Mouse (Mus musculus) intestine, embryonic 15.5 days (tissue): ENCODE results near the gene Cabp4. TPM values are rescaled to one million over a fixed set of nuclear protein-coding genes. Genes with fewer than 3 reads are reported as not detected.
A peak's percentile ranks its signal among the peaks of the same experiment; 100 is the strongest.

Source experiments
- ATAC-seq: fragments of 200-750 bp; cut with Nextera tagmentation; 2 replicates; pipeline ENCODE4 v1.8.0; 2017; ENCODE audit warnings: moderate TSS enrichment, moderate library complexity
- H3K27ac ChIP-seq: fragments of 300-500 bp; sonication (generic); 2 replicates; pipeline ENCODE4 v1.5.1; 2015; ENCODE audit warnings: mild to moderate bottlenecking, inconsistent platforms
- H3K27me3 ChIP-seq: fragments of 300-500 bp; sonication (generic); replicated peaks from 2 replicates; pipeline ENCODE4 v1.6.1; 2015; ENCODE audit warnings: inconsistent platforms
- H3K36me3 ChIP-seq: fragments of 300-500 bp; sonication (generic); 2 replicates; pipeline ENCODE4 v1.6.1; 2015; ENCODE audit warnings: inconsistent platforms
- H3K4me1 ChIP-seq: fragments of 300-500 bp; sonication (generic); replicated peaks from 2 replicates; pipeline ENCODE4 v1.6.1; 2015; ENCODE audit warnings: inconsistent platforms
- H3K4me2 ChIP-seq: fragments of 300-500 bp; sonication (generic); replicated peaks from 2 replicates; pipeline ENCODE4 v1.6.1; 2015; ENCODE audit warnings: mild to moderate bottlenecking, inconsistent platforms
- H3K4me3 ChIP-seq: fragments of 300-500 bp; sonication (generic); replicated peaks from 2 replicates; pipeline ENCODE4 v1.5.1; 2015; ENCODE audit warnings: inconsistent platforms
- H3K9ac ChIP-seq: fragments of 300-500 bp; sonication (generic); 2 replicates; pipeline ENCODE4 v1.6.1; 2015; ENCODE audit warnings: inconsistent platforms
- H3K9me3 ChIP-seq: fragments of 300-500 bp; sonication (generic); 2 replicates; pipeline ENCODE4 v1.6.1; 2016; ENCODE audit warnings: inconsistent platforms
- WGBS: fragments of 180-500 bp; shearing (Covaris S2); methylation state at CpG from one replicate; pipeline ENCODE4 v1.1.7; 2015; 5-methylcytosine and 5-hydroxymethylcytosine counted together
- polyA plus RNA-seq: library from polyadenylated mRNA; unstranded; fragments of >200 nt; fragmentation: Nextera tagmentation; extraction: Ambion mirVana; gene quantifications from 2 replicates; pipeline ENCODE4 v1.2.1, GENCODE M21; 2015

Gene Cabp4
- polyA plus RNA-seq, 1 experiment from 2014 or later: 0.19 TPM

- Histone ChIP-seq H3K4me1 (peaks cover 23% of the 10 kb centered on the region), H3K36me3 (peaks cover 22% of the 10 kb centered on the region; the same call in 1 of the 2 replicates), H3K9me3 (no peaks in the 10 kb centered on the region), H3K4me2 (peak overlapping the region; percentile 30; the same call in 1 of the 2 replicates), H3K27me3 (no peaks in the 10 kb centered on the region), H3K27ac (peak overlapping the region; percentile 76; the same call in 1 of the 2 replicates), H3K4me3 (no peak overlapping the region), H3K9ac (no peak overlapping the region)
- ATAC-seq: no peak
- WGBS: 78% methylated on average over 10 of the region's 10 CpGs
These were observed 29.3 kb downstream of the Cabp4 start for GRCm38 (mm10) chr19:4114551-4114950.

GRCm38 (mm10) chr19:4113806-4114230 lies 30.0 kb downstream of the Cabp4 start:
- Histone ChIP-seq H3K4me1 (peaks cover 23% of the 10 kb centered on the region), H3K36me3 (peaks cover 22% of the 10 kb centered on the region; the same call in 1 of the 2 replicates), H3K4me2 (peak overlapping the region; percentile 30), H3K9ac (no peak overlapping the region; the same call in 1 of the 2 replicates), H3K27me3 (no peaks in the 10 kb centered on the region), H3K4me3 (no peak overlapping the region), H3K9me3 (no peaks in the 10 kb centered on the region), H3K27ac (peak overlapping the region; percentile 76)
- WGBS: 15% methylated on average over 5 of the region's 5 CpGs
- peak; percentile 83 for ATAC-seq

- Histone ChIP-seq H3K36me3 (peaks cover 22% of the 10 kb centered on the region; the same call in 1 of the 2 replicates), H3K4me1 (peaks cover 23% of the 10 kb centered on the region), H3K27ac (peak overlapping the region; percentile 76), H3K4me3 (no peak overlapping the region), H3K9me3 (no peaks in the 10 kb centered on the region), H3K27me3 (no peaks in the 10 kb centered on the region), H3K9ac (no peak overlapping the region; the same call in 1 of the 2 replicates), H3K4me2 (peak overlapping the region; percentile 30)
- 57% methylated on average over 13 of the region's 13 CpGs for WGBS
- ATAC-seq: peak; percentile 52
These were observed 30.5 kb downstream of the Cabp4 start for GRCm38 (mm10) chr19:4113186-4113805.

- no peaks in the 10 kb centered on the region for H3K27me3 ChIP-seq
- H3K9ac ChIP-seq: no peak overlapping the region
- peaks cover 23% of the 10 kb centered on the region for H3K4me1 ChIP-seq
- H3K4me3 ChIP-seq: no peak overlapping the region
- H3K4me2 ChIP-seq: no peak overlapping the region
- peaks cover 16% of the 10 kb centered on the region; the same call in 1 of the 2 replicates for H3K36me3 ChIP-seq
- ATAC-seq: no peak
- 95% methylated on average over 26 of the region's 26 CpGs for WGBS
- H3K9me3 ChIP-seq: no peaks in the 10 kb centered on the region
- peak overlapping the region; percentile 76; the same call in 1 of the 2 replicates for H3K27ac ChIP-seq
These were observed 31.5 kb downstream of the Cabp4 start for GRCm38 (mm10) chr19:4112063-4112960.

- Histone ChIP-seq H3K4me2 (no peak overlapping the region), H3K9ac (no peak overlapping the region), H3K27ac (no peak overlapping the region), H3K36me3 (0 out of 2 replicates have a peak, but pooled peaks cover 3% of the 10 kb centered on the region), H3K27me3 (no peaks in the 10 kb centered on the region), H3K4me1 (peaks cover 11% of the 10 kb centered on the region), H3K4me3 (no peak overlapping the region), H3K9me3 (no peaks in the 10 kb centered on the region)
- ATAC-seq: no peak
- WGBS: 91% methylated on average over 9 of the region's 9 CpGs
These were observed 35.3 kb downstream of the Cabp4 start for GRCm38 (mm10) chr19:4108535-4108934.

GRCm38 (mm10) chr19:4106654-4107053 lies 37.2 kb downstream of the Cabp4 start:
- no peak overlapping the region for H3K4me3 ChIP-seq
- H3K27me3 ChIP-seq: no peaks in the 10 kb centered on the region; the same call in 1 of the 2 replicates
- H3K4me1 ChIP-seq: no peaks in the 10 kb centered on the region
- no peaks in the 10 kb centered on the region for H3K9me3 ChIP-seq
- H3K4me2 ChIP-seq: no peak overlapping the region
- no peak for ATAC-seq
- no peak overlapping the region for H3K27ac ChIP-seq
- no peak overlapping the region for H3K9ac ChIP-seq
- 90% methylated on average over 14 of the region's 14 CpGs for WGBS
- 0 out of 2 replicates have a peak, but pooled peaks cover 3% of the 10 kb centered on the region for H3K36me3 ChIP-seq

- no peak overlapping the region for H3K27ac ChIP-seq
- H3K9me3 ChIP-seq: no peaks in the 10 kb centered on the region
- no peak overlapping the region for H3K9ac ChIP-seq
- 90% methylated on average over 16 of the region's 16 CpGs for WGBS
- H3K4me3 ChIP-seq: no peak overlapping the region
- H3K4me1 ChIP-seq: peaks cover 17% of the 10 kb centered on the region
- H3K27me3 ChIP-seq: peaks cover 10% of the 10 kb centered on the region
- 0 out of 2 replicates have a peak, but pooled peaks cover 3% of the 10 kb centered on the region for H3K36me3 ChIP-seq
- H3K4me2 ChIP-seq: no peak overlapping the region
- no peak for ATAC-seq
These were observed 39.1 kb downstream of the Cabp4 start for GRCm38 (mm10) chr19:4104675-4105194.

- no peaks in the 10 kb centered on the region for H3K9me3 ChIP-seq
- ATAC-seq: no peak
- H3K4me1 ChIP-seq: peaks cover 26% of the 10 kb centered on the region
- no peak overlapping the region for H3K9ac ChIP-seq
- no peak overlapping the region for H3K4me2 ChIP-seq
- peaks cover 10% of the 10 kb centered on the region for H3K27me3 ChIP-seq
- H3K4me3 ChIP-seq: no peak overlapping the region
- H3K36me3 ChIP-seq: 0 out of 2 replicates have a peak, but pooled peaks cover 3% of the 10 kb centered on the region
- 68% methylated on average over 3 of the region's 3 CpGs for WGBS
- H3K27ac ChIP-seq: no peak overlapping the region
These were observed 40.0 kb downstream of the Cabp4 start for GRCm38 (mm10) chr19:4103792-4104191.

- Histone ChIP-seq H3K27ac (no peak overlapping the region), H3K36me3 (0 out of 2 replicates have a peak, but pooled peaks cover 3% of the 10 kb centered on the region), H3K4me2 (no peak overlapping the region), H3K4me1 (peaks cover 30% of the 10 kb centered on the region), H3K9me3 (no peaks in the 10 kb centered on the region), H3K9ac (no peak overlapping the region), H3K4me3 (no peak overlapping the region), H3K27me3 (peaks cover 10% of the 10 kb centered on the region)
- WGBS: 94% methylated on average over 18 of the region's 18 CpGs
- no peak for ATAC-seq
These were observed 40.5 kb downstream of the Cabp4 start for GRCm38 (mm10) chr19:4103294-4103693.

- H3K27ac ChIP-seq: no peak overlapping the region
- H3K4me1 ChIP-seq: peaks cover 36% of the 10 kb centered on the region
- H3K9ac ChIP-seq: no peak overlapping the region
- peaks cover 10% of the 10 kb centered on the region for H3K27me3 ChIP-seq
- 0 out of 2 replicates have a peak, but pooled peaks cover 3% of the 10 kb centered on the region for H3K36me3 ChIP-seq
- no peak overlapping the region for H3K4me3 ChIP-seq
- 91% methylated on average over 12 of the region's 12 CpGs for WGBS
- ATAC-seq: no peak
- H3K9me3 ChIP-seq: no peaks in the 10 kb centered on the region
- H3K4me2 ChIP-seq: no peak overlapping the region
These were observed 41.2 kb downstream of the Cabp4 start for GRCm38 (mm10) chr19:4102626-4103025.

GRCm38 (mm10) chr19:4102049-4102448 lies 41.8 kb downstream of the Cabp4 start:
- H3K36me3 ChIP-seq: 0 out of 2 replicates have a peak, but pooled peaks cover 3% of the 10 kb centered on the region
- no peaks in the 10 kb centered on the region for H3K9me3 ChIP-seq
- ATAC-seq: no peak
- peaks cover 38% of the 10 kb centered on the region for H3K4me1 ChIP-seq
- H3K4me3 ChIP-seq: no peak overlapping the region
- H3K9ac ChIP-seq: no peak overlapping the region
- H3K27me3 ChIP-seq: peaks cover 10% of the 10 kb centered on the region
- no peak overlapping the region for H3K4me2 ChIP-seq
- WGBS: 74% methylated on average over 2 of the region's 2 CpGs
- no peak overlapping the region for H3K27ac ChIP-seq

GRCm38 (mm10) chr19:4101466-4101865 lies 42.4 kb downstream of the Cabp4 start:
- H3K27me3 ChIP-seq: peaks cover 10% of the 10 kb centered on the region
- no peak for ATAC-seq
- WGBS: 76% methylated on average over 6 of the region's 6 CpGs
- H3K9me3 ChIP-seq: no peaks in the 10 kb centered on the region
- peak overlapping the region; percentile 52; the same call in 1 of the 2 replicates for H3K4me3 ChIP-seq
- 0 out of 2 replicates have a peak, but pooled peaks cover 3% of the 10 kb centered on the region for H3K36me3 ChIP-seq
- H3K9ac ChIP-seq: no peak overlapping the region
- peaks cover 38% of the 10 kb centered on the region for H3K4me1 ChIP-seq
- H3K4me2 ChIP-seq: peak overlapping the region; percentile 95
- no peak overlapping the region for H3K27ac ChIP-seq
